Mouse (Mus musculus) embryonic facial prominence, embryonic 14.5 days (tissue): Measurements from ENCODE around the gene Dnajb1. TPM values are rescaled to one million over a fixed set of nuclear protein-coding genes. Genes with fewer than 3 reads are reported as not detected.

Experiments used
- ATAC-seq: fragments of 200-750 bp; cut with Nextera tagmentation; 2 replicates; pipeline ENCODE4 v1.8.0; 2017; ENCODE audit warnings: low read depth, moderate number of reproducible peaks, moderate TSS enrichment
- DNase-seq: peaks from one replicate; pipeline ENCODE4 v3.0.0-alpha.2; 2015; ENCODE audit warnings: low spot score
- H3K27ac ChIP-seq: fragments of 300-500 bp; sonication (generic); replicated peaks from 2 replicates; pipeline ENCODE4 v1.5.1; 2014; ENCODE audit warnings: low read depth, mild to moderate bottlenecking, low read length, moderate library complexity
- H3K27me3 ChIP-seq: fragments of 300-500 bp; sonication (generic); replicated peaks from 2 replicates; pipeline ENCODE4 v1.6.1; 2014; ENCODE audit warnings: low read length; ENCODE audit not compliant: control insufficient read depth, insufficient read depth
- H3K36me3 ChIP-seq: fragments of 300-500 bp; sonication (generic); 2 replicates; pipeline ENCODE4 v1.6.1; 2014; ENCODE audit warnings: low read length, mixed read lengths; ENCODE audit not compliant: control insufficient read depth, insufficient read depth
- H3K4me1 ChIP-seq: fragments of 300-500 bp; sonication (generic); 2 replicates; pipeline ENCODE4 v1.6.1; 2014; ENCODE audit warnings: antibody characterized with exemption, low read length; ENCODE audit not compliant: control insufficient read depth, insufficient read depth
- H3K4me2 ChIP-seq: fragments of 300-500 bp; sonication (generic); 2 replicates; pipeline ENCODE4 v1.6.1; 2014; ENCODE audit warnings: low read depth, mild to moderate bottlenecking, low read length, moderate library complexity, mixed read lengths
- H3K4me3 ChIP-seq: fragments of 300-500 bp; sonication (generic); 2 replicates; pipeline ENCODE4 v1.5.1; 2014; ENCODE audit warnings: low read depth, mild to moderate bottlenecking, low read length
- H3K9ac ChIP-seq: fragments of 300-500 bp; sonication (generic); 2 replicates; pipeline ENCODE4 v1.6.1; 2014; ENCODE audit warnings: low read depth, mild to moderate bottlenecking, low read length, moderate library complexity, mixed read lengths
- H3K9me3 ChIP-seq: fragments of 300-500 bp; sonication (generic); 2 replicates; pipeline ENCODE4 v1.6.1; 2016; ENCODE audit warnings: low read length; ENCODE audit not compliant: control insufficient read depth
- WGBS: fragments of 180-500 bp; shearing (Covaris S2); extraction: QIAGEN DNeasy Blood & Tissue Kit; methylation state at CpG from one replicate; pipeline ENCODE4 v1.1.7; 2014; 5-methylcytosine and 5-hydroxymethylcytosine counted together
- polyA plus RNA-seq: library from polyadenylated mRNA; unstranded; fragments of >200 nt; fragmentation: Nextera tagmentation; extraction: Ambion mirVana; gene quantifications from 2 replicates; pipeline ENCODE4 v1.2.1, GENCODE M21; 2014

The Dnajb1 gene
- polyA plus RNA-seq, 1 experiment from 2014 or later: 47.2 TPM

DNA sequence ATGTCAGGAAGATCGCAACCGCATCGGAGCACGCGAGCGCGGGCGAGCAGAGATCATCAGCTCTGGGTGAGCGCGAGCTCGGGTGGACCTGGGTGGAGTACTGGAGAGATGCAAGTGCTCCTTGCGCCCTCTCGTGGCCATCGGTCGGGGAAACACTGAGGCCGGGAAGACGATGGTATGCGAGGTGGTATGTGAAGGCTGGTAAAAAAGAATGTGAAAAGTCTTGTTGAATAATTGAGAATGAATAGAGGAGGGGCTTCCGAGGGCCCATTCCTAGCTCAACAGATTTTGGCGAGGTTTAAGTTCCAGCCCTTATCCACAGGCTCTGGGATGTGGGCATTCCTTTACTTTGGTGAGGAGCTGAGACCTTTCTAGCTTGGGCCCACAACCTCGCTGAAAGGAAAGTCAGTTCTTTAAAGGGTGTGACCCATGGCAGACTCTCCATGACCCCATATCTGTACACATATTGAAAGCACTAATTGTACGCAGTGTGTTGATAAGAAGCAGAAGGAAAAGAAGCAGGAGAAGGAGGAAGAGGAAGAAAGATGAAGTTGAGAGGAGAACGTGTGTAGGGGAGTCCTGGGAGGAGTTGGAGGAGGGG is 14.5 kb downstream of the Dnajb1 start:
- 9% methylated on average over 23 of the region's 23 CpGs for WGBS
- Histone ChIP-seq H3K27ac (no peak overlapping the region), H3K27me3 (no peaks in the 10 kb centered on the region), H3K36me3 (no peaks in the 10 kb centered on the region), H3K9me3 (no peaks in the 10 kb centered on the region), H3K4me1 (no peaks in the 10 kb centered on the region), H3K4me3 (peak overlapping the region; percentile 36), H3K9ac (peak overlapping the region; percentile 46), H3K4me2 (peak overlapping the region; percentile 66)
- DNase-seq (peak; percentile 91), ATAC-seq (peak; percentile 93)

DNA sequence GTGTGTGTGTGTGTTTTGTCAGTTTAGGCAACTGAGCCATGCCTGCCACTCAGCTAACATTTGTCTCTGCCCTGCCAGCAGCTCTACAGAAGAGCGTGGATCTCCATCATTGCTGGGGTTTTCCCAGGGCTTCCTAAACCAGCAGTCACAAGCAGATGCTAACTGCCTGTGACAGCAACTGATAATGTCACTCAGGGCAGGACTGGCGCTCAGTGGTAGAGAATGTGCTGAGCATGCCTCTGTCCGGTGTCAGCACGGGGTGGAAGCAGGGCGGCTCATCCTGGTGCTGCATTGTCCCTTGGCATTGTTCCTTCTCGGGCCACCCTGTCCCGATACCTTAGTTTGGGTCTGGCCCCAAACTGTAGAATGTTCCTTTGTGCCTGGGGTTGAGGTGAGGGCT is 15.6 kb downstream of the Dnajb1 start:
- Histone ChIP-seq H3K4me2 (no peak overlapping the region), H3K9ac (no peak overlapping the region), H3K9me3 (no peaks in the 10 kb centered on the region), H3K27ac (no peak overlapping the region), H3K27me3 (no peaks in the 10 kb centered on the region), H3K4me3 (no peak overlapping the region), H3K36me3 (no peaks in the 10 kb centered on the region), H3K4me1 (no peaks in the 10 kb centered on the region)
- DNase-seq (no peak), ATAC-seq (no peak)
- 93% methylated on average over 7 of the region's 7 CpGs for WGBS

DNA sequence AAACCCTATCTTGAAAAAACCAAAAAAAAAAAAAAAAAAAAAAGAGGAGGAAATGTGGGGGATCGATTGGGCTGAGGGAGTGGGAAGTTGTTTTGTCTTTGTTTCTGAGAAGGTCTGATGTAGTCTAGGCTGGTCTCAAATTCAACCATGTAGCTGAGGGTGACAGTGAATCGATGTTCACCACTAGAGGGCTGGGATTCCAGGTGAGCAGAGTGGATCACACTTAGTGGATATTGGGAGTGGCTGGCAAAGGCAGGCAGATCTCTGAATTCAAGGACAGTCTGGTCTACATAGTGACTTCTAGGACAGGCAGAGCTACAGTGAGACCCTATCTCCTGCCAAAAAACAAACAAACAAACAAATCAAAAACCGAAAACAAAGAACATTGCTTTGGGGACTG is 16.7 kb downstream of the Dnajb1 start:
- ATAC-seq: no peak
- DNase-seq: no peak
- WGBS: 34% methylated on average over 3 of the region's 3 CpGs

DNA sequence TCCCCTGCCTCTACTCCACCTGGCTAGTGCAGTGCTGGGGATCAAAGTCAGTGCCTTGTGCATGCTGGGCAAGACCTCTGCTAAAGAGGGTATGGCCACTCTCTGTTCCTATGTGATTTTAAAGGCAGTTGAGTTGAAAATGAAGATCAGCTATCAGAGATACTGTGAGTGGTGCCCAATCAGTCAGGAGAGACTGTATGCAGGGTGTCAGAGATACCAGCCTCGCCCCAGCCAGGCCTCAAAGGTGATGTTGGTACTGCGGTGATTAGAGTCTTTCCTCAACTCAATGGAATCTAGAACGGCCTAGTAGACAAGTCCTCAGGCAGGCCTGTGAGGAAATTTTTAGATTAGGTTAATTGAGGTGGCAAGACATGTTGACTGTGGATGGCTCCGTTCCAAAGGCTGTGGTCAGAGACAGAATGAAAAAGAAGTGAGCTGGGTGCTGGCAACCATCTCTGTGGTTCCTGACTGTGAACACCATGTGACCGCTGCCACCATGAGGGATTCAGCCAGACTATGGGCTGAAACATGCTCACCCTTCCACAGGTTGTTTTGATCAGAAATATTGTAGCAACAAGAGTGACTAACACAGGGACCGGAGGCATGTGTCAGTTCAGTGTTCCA is 17.8 kb downstream of the Dnajb1 start:
- Histone ChIP-seq H3K4me3 (no peak overlapping the region), H3K27me3 (no peaks in the 10 kb centered on the region), H3K4me1 (no peaks in the 10 kb centered on the region), H3K27ac (no peak overlapping the region), H3K4me2 (no peak overlapping the region), H3K9me3 (no peaks in the 10 kb centered on the region), H3K36me3 (no peaks in the 10 kb centered on the region), H3K9ac (no peak overlapping the region)
- no peak for DNase-seq
- 91% methylated on average over 6 of the region's 6 CpGs for WGBS
- ATAC-seq: no peak

More for the DNA sequence above, 16.7 kb downstream of the Dnajb1 start:
- no peaks in the 10 kb centered on the region for H3K27me3 ChIP-seq
- H3K9me3 ChIP-seq: no peaks in the 10 kb centered on the region
- no peaks in the 10 kb centered on the region for H3K36me3 ChIP-seq
- no peak overlapping the region for H3K4me2 ChIP-seq
- no peak overlapping the region for H3K9ac ChIP-seq
- no peak overlapping the region for H3K27ac ChIP-seq
- H3K4me1 ChIP-seq: no peaks in the 10 kb centered on the region
- H3K4me3 ChIP-seq: no peak overlapping the region

DNA sequence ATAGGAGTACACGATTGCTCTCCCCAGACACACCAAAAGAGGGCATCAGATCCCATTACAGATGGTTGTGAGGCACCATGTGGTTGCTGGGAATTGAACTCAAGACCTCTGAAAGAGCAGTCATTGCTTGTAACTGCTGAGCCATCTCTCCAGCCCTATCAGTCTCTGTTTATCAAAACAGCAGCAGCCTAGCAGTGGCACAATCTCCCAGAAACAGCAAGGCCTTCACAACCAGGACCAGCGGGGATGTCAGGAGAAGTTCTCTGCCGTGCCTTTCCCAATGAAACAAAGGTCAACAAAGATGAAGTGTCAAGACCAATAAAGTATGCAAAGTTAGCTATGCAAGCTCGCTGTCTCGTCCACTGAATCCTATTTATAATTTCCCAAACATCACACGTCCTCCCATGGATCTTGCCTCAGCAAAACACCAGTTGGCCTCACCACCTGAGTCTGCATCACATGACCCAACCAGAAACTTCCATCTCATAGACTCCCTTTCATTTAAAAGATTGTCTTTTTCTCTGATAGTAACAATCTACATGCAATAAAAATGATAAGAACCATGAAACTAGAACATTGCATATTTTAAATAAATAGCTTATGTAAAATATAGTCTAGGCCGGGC is 24.2 kb downstream of the Dnajb1 start:
- H3K4me1 ChIP-seq: no peaks in the 10 kb centered on the region
- H3K9ac ChIP-seq: no peak overlapping the region
- no peak overlapping the region for H3K4me3 ChIP-seq
- no peaks in the 10 kb centered on the region for H3K36me3 ChIP-seq
- no peak for DNase-seq
- WGBS: 90% methylated on average over 7 of the region's 7 CpGs
- no peak overlapping the region for H3K4me2 ChIP-seq
- ATAC-seq: no peak
- H3K27ac ChIP-seq: no peak overlapping the region
- 0 out of 2 replicates have a peak, but pooled peaks cover 5% of the 10 kb centered on the region for H3K9me3 ChIP-seq
- H3K27me3 ChIP-seq: no peaks in the 10 kb centered on the region

DNA sequence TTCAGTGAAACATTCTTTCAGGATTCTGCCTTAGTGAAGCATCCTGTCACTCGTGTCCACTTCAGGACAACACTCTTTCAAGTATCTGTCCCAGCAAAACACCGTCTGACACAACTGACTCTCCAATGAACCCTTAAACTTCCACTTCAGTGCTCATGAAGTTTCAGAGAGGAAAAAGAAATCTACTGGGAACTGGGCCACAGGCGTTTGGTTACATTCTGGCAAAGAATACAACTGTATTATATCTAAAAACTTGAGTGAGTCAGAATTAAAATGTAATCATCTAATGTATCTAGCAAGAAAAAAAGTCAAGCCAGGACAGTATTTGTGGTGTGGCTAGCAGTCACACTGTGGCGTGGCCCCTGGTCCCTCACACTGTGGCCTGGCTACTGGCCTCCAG is 30.9 kb downstream of the Dnajb1 start:
- no peak overlapping the region for H3K4me3 ChIP-seq
- no peak overlapping the region for H3K27ac ChIP-seq
- no peak overlapping the region for H3K9ac ChIP-seq
- H3K4me2 ChIP-seq: no peak overlapping the region
- DNase-seq (no peak), ATAC-seq (no peak)
- 0 out of 2 replicates have a peak, but pooled peaks cover 5% of the 10 kb centered on the region for H3K9me3 ChIP-seq
- 66% methylated on average over 4 of the region's 4 CpGs for WGBS
- no peaks in the 10 kb centered on the region for H3K36me3 ChIP-seq
- H3K4me1 ChIP-seq: no peaks in the 10 kb centered on the region
- no peaks in the 10 kb centered on the region for H3K27me3 ChIP-seq

DNA sequence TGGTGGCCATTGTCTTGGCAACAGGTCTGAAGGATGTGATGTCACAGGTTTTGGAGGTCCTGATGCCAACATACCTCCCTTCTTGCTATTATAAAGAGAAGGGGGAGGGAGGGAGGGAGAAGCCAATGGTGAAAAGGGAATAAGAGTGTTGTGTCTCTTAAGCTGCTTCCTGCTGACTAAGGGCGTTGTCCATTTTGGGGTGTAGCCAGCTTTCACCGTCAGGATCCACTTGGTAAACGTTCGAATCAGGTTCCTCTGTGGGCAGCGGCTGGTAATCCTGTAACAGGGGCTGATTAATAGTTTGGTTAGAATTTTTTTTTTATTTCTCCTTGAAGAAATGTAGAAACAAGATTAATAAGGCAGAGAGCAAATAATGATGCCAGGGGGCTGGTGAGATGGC is 31.7 kb downstream of the Dnajb1 start:
- H3K27ac ChIP-seq: no peak overlapping the region
- ATAC-seq (no peak), DNase-seq (no peak)
- no peaks in the 10 kb centered on the region for H3K36me3 ChIP-seq
- H3K4me3 ChIP-seq: no peak overlapping the region
- no peaks in the 10 kb centered on the region for H3K27me3 ChIP-seq
- 65% methylated on average over 5 of the region's 5 CpGs for WGBS
- no peaks in the 10 kb centered on the region for H3K4me1 ChIP-seq
- H3K9ac ChIP-seq: no peak overlapping the region
- H3K4me2 ChIP-seq: no peak overlapping the region
- H3K9me3 ChIP-seq: 0 out of 2 replicates have a peak, but pooled peaks cover 5% of the 10 kb centered on the region

DNA sequence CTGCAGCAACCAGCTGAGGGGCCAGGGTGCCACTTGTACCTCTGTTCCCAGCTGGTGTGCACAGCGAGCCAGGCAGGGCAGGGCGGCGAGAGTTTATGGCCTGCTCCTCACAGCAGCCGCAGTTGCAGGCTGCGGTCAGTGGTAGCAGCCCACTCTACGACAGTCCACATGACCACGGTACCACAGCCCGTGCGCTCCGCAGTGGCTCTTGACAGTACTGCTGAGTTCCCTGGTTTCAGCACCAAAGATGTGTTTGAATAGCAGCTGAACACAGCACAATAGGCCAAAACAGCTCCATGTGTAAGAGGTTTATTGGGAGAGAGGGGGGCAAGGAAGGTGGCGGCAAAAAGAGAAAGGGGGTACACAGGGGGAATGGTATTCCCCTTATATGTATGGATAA is 39.5 kb downstream of the Dnajb1 start:
- H3K9ac ChIP-seq: no peak overlapping the region
- H3K4me3 ChIP-seq: no peak overlapping the region
- H3K27ac ChIP-seq: no peak overlapping the region
- peaks cover 5% of the 10 kb centered on the region; the same call in 1 of the 2 replicates for H3K4me1 ChIP-seq
- H3K27me3 ChIP-seq: no peaks in the 10 kb centered on the region
- ATAC-seq (no peak), DNase-seq (no peak)
- no peaks in the 10 kb centered on the region for H3K36me3 ChIP-seq
- 94% methylated on average over 11 of the region's 11 CpGs for WGBS
- no peak overlapping the region for H3K4me2 ChIP-seq
- H3K9me3 ChIP-seq: no peaks in the 10 kb centered on the region; the same call in 1 of the 2 replicates
